Mouse (Mus musculus) heart, embryonic 14.5 days (tissue): Measurements from ENCODE around the gene Cmtm8. TPM values are rescaled to one million over a fixed set of nuclear protein-coding genes. Genes with fewer than 3 reads are reported as not detected.

ENCODE experiments used
- ATAC-seq: fragments of 200-750 bp; cut with Nextera tagmentation; 2 replicates; pipeline ENCODE4 v1.8.0; 2017; ENCODE audit warnings: low read depth, moderate TSS enrichment; ENCODE audit not compliant: insufficient number of reproducible peaks, insufficient read depth, low FRiP score
- H3K27ac ChIP-seq, 2 experiments: fragments of 200-500 bp in 1 of 2; fragments of 300-500 bp in 1 of 2; sonication (generic) in 1 of 2; replicated peaks in 1 of 2; 2 replicates each; pipeline ENCODE4 v1.5.1; 2012 to 2014; ENCODE audit warnings: low read depth in 2 of 2, low read length in 2 of 2, control low read depth in 1 of 2, mild to moderate bottlenecking in 1 of 2, mixed read lengths in 1 of 2; ENCODE audit not compliant: control insufficient read depth in 1 of 2, insufficient read depth in 1 of 2
- H3K27me3 ChIP-seq: fragments of 300-500 bp; sonication (generic); 2 replicates; pipeline ENCODE4 v1.6.1; 2014; ENCODE audit warnings: mild to moderate bottlenecking, low read length, control low read depth; ENCODE audit not compliant: control insufficient read depth, insufficient read depth
- H3K36me3 ChIP-seq: fragments of 300-500 bp; sonication (generic); 2 replicates; pipeline ENCODE4 v1.6.1; 2014; ENCODE audit warnings: mild to moderate bottlenecking, control low read depth, low read length, mixed read lengths; ENCODE audit not compliant: control insufficient read depth, insufficient read depth
- H3K4me1 ChIP-seq, 2 experiments: fragments of 200-500 bp in 1 of 2; fragments of 300-500 bp in 1 of 2; sonication (generic) in 1 of 2; 2 replicates each; pipeline ENCODE4 v1.6.1; 2012 to 2014; ENCODE audit warnings: low read length in 2 of 2, control low read depth in 1 of 2, mixed read lengths in 1 of 2; ENCODE audit not compliant: control insufficient read depth in 2 of 2, insufficient read depth in 2 of 2
- H3K4me2 ChIP-seq: fragments of 300-500 bp; sonication (generic); 2 replicates; pipeline ENCODE4 v1.6.1; 2014; ENCODE audit warnings: mild to moderate bottlenecking, low read length
- H3K4me3 ChIP-seq, 2 experiments: fragments of 200-500 bp in 1 of 2; fragments of 300-500 bp in 1 of 2; sonication (generic) in 1 of 2; 2 replicates each; pipeline ENCODE4 v1.5.1; 2012 to 2014; ENCODE audit warnings: low read length in 2 of 2, mild to moderate bottlenecking in 2 of 2, control low read depth in 1 of 2, low read depth in 1 of 2, moderate library complexity in 1 of 2; ENCODE audit not compliant: control insufficient read depth in 1 of 2, insufficient read depth in 1 of 2
- H3K9ac ChIP-seq: fragments of 300-500 bp; sonication (generic); 2 replicates; pipeline ENCODE4 v1.6.1; 2014; ENCODE audit warnings: mild to moderate bottlenecking, low read length
- H3K9me3 ChIP-seq: fragments of 300-500 bp; sonication (generic); 2 replicates; pipeline ENCODE4 v1.6.1; 2016; ENCODE audit warnings: low read length, control low read depth; ENCODE audit not compliant: control insufficient read depth
- WGBS: fragments of 180-500 bp; shearing (Covaris S2); extraction: QIAGEN DNeasy Blood & Tissue Kit; methylation state at CpG from one replicate; pipeline ENCODE4 v1.1.7; 2014; 5-methylcytosine and 5-hydroxymethylcytosine counted together
- polyA plus RNA-seq: library from polyadenylated mRNA; unstranded; fragments of >200 nt; fragmentation: Nextera tagmentation; extraction: Ambion mirVana; gene quantifications from 2 replicates; pipeline ENCODE4 v1.2.1, GENCODE M21; 2014

Cmtm8 gene
- polyA plus RNA-seq, 1 experiment from 2014 or later = 15.1 TPM

GRCm38 (mm10) chr9:114881977-114882376, 38.0 kb upstream of the Cmtm8 start:
- no peak overlapping the region for H3K4me3 ChIP-seq
- no peak overlapping the region for H3K9ac ChIP-seq
- WGBS = 77% methylated on average over 2 of the region's 2 CpGs
- no peaks in the 10 kb centered on the region for H3K9me3 ChIP-seq
- no peaks in the 10 kb centered on the region for H3K36me3 ChIP-seq
- no peak overlapping the region for H3K27ac ChIP-seq
- H3K27me3 ChIP-seq = no peaks in the 10 kb centered on the region
- no peaks in the 10 kb centered on the region for H3K4me1 ChIP-seq
- no peak for ATAC-seq
- no peak overlapping the region for H3K4me2 ChIP-seq

- Histone ChIP-seq H3K9ac (no peak overlapping the region), H3K27me3 (no peaks in the 10 kb centered on the region; the same call in 1 of the 2 replicates), H3K36me3 (no peaks in the 10 kb centered on the region), H3K4me3 (no peak overlapping the region), H3K27ac (no peak overlapping the region), H3K9me3 (no peaks in the 10 kb centered on the region), H3K4me2 (no peak overlapping the region), H3K4me1 (no peaks in the 10 kb centered on the region)
- no peak for ATAC-seq
- 51% methylated on average over 11 of the region's 11 CpGs for WGBS
These were observed 11.4 kb upstream of the Cmtm8 start for GRCm38 (mm10) chr9:114855327-114855726.

GRCm38 (mm10) chr9:114854686-114855085, 10.7 kb upstream of the Cmtm8 start:
- no peak overlapping the region for H3K4me2 ChIP-seq
- no peak overlapping the region for H3K9ac ChIP-seq
- H3K27ac ChIP-seq = no peak overlapping the region
- H3K4me1 ChIP-seq = no peaks in the 10 kb centered on the region
- no peak for ATAC-seq
- H3K9me3 ChIP-seq = no peaks in the 10 kb centered on the region
- WGBS = 63% methylated on average over 9 of the region's 9 CpGs
- H3K4me3 ChIP-seq = no peak overlapping the region
- H3K36me3 ChIP-seq = no peaks in the 10 kb centered on the region
- H3K27me3 ChIP-seq = no peaks in the 10 kb centered on the region; the same call in 1 of the 2 replicates

GRCm38 (mm10) chr9:114853336-114853735, 9.4 kb upstream of the Cmtm8 start:
- Histone ChIP-seq H3K4me1 (no peaks in the 10 kb centered on the region), H3K27me3 (no peaks in the 10 kb centered on the region; the same call in 1 of the 2 replicates), H3K4me2 (no peak overlapping the region), H3K27ac (no peak overlapping the region), H3K9me3 (no peaks in the 10 kb centered on the region), H3K9ac (no peak overlapping the region), H3K36me3 (no peaks in the 10 kb centered on the region), H3K4me3 (no peak overlapping the region)
- ATAC-seq = no peak
- WGBS = 87% methylated on average over 15 of the region's 15 CpGs

GRCm38 (mm10) chr9:114851419-114852190, 7.6 kb upstream of the Cmtm8 start:
- Histone ChIP-seq H3K4me1 (no peaks in the 10 kb centered on the region), H3K9ac (no peak overlapping the region), H3K36me3 (no peaks in the 10 kb centered on the region), H3K27ac (no peak overlapping the region), H3K4me2 (no peak overlapping the region), H3K27me3 (no peaks in the 10 kb centered on the region; the same call in 1 of the 2 replicates), H3K4me3 (no peak overlapping the region), H3K9me3 (no peaks in the 10 kb centered on the region)
- ATAC-seq = peak; percentile 47; the same call in 1 of the 2 replicates
- 54% methylated on average over 8 of the region's 8 CpGs for WGBS

- no peaks in the 10 kb centered on the region for H3K9me3 ChIP-seq
- WGBS = under 1% methylated on average over 39 of the region's 40 CpGs
- 0 out of 2 replicates have a peak, but pooled peaks have one; percentile 17 for ATAC-seq
These were observed 331 bp downstream of the Cmtm8 start for GRCm38 (mm10) chr9:114843634-114844016.

GRCm38 (mm10) chr9:114842886-114843285, 1.1 kb downstream of the Cmtm8 start:
- Histone ChIP-seq H3K4me2 (peak overlapping the region; percentile 85), H3K27ac (no peak overlapping the region), H3K4me1 (peaks cover 0 to 6% of the 10 kb centered on the region in 2 experiments; a peak in 2 of 4 replicates), H3K36me3 (no peaks in the 10 kb centered on the region), H3K4me3 (peak overlapping the region; percentile 63 to 69), H3K9ac (peak overlapping the region; percentile 72), H3K27me3 (no peaks in the 10 kb centered on the region), H3K9me3 (no peaks in the 10 kb centered on the region)
- 41% methylated on average over 9 of the region's 9 CpGs for WGBS
- no peak for ATAC-seq

More at GRCm38 (mm10) chr9:114843634-114844016, 331 bp downstream of the Cmtm8 start:
- H3K4me1 ChIP-seq = peaks cover 0 to 6% of the 10 kb centered on the region in 2 experiments; a peak in 2 of 4 replicates
- peak overlapping the region; percentile 85 for H3K4me2 ChIP-seq
- H3K36me3 ChIP-seq = no peaks in the 10 kb centered on the region
- H3K9ac ChIP-seq = peak overlapping the region; percentile 72
- H3K4me3 ChIP-seq = peak overlapping the region; percentile 63 to 69
- H3K27ac ChIP-seq = peak overlapping the region in 1 of 2 experiments; percentile 44; a peak in 1 of 4 replicates
- no peaks in the 10 kb centered on the region for H3K27me3 ChIP-seq
